Mouse (Mus musculus): ENCODE results near the gene Etl4. TPM values are rescaled to one million over a fixed set of nuclear protein-coding genes. Genes with fewer than 3 reads are reported as not detected.
A peak's percentile ranks its signal among the peaks of the same experiment; 100 is the strongest.

The Etl4 gene
- total RNA-seq, 2 experiments from 2014 or later: 41.5 to 45.9 TPM

DNA sequence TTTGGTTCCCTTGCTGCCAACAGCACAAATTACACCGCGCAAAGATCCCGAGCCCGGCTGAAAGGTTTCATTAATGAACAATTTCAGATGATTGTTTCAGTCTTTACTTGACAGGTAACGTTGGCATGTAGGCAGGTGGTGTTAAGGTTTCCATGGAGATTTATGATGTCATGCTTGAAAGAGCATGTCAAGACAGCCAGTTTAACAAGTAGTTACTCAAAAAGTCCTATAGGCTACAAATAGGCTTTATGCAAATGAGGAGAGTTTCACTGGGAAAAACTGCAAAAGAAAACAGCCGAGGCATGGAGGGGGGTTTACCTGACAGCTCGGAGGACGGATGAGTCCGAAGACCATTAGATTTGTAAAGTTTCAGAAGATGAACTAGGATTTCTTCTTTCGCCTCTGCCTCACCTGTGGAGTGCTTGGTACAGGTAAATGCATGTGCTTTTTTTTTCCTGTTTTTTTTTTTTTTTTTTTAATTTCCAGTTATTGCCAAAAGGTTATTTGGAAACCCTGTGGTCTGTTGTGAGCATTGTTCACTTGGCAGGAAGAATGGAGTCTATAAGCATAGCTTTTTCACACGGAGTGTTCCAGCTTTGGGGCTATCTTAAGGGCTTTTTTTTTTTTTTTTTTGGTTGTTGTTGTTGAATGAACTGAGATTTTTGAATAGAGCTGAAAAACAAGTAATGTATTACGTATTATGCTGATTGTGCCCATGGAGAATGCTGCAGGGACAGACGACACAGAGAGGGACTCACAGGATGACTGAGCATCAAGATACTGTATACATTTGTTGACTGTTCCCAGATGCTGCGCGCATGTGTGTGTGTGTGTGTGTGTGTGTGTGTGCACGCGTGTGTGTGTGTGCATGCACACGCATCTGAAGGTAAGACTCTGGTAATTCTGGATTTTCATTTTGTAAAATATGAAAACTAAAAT, 638.4 kb downstream of the Etl4 start:
- no peak for DNase-seq
- intact Hi-C loops (cut with DNase I): loop anchor here (2.0 kb wide), 1 partner anchor 17 kb away; no protein-coding TSS in a partner anchor

DNA sequence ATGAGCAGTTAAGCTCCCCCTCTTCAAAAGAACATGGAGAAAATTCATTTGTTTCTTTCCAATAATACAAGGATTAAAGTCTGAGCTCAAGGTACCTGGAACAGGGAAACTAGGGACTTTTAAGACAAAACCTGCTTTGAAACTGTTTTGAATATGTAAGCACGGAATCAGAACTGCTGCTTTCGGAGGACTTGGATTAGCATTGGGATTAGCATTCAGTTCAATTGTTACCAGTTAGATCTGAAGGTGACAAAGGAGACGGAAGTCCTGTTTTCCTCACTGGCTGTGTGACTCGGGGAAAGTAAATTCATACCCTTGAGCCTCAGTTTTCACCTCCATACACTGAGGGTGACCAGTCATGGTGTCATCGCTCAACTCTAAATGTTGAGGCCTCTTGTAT, 639.5 kb downstream of the Etl4 start:
- intact Hi-C loops (cut with DNase I): no loop called here
- DNase-seq: no peak

DNA sequence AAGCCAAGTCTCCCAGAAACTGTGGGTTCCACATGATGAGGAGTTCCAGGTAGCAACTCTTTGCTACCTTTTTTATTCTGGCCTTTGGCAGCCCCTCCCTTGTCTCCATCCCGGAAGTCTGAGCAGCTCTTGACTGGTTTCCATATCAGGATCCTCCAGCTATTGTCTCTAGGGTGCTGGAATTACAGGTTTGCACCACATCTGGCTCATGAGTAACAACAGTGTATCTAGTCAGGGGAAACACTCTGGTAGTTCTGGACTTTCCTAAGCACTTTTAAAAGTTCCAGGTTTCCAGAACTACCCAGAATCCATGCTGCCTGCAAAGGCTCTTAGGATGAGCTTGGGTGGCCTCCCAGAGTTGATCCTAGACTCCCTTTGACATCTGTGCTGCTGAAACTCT, 640.4 kb downstream of the Etl4 start:
- intact Hi-C loops (cut with DNase I): no loop called here
- DNase-seq: no peak

DNA sequence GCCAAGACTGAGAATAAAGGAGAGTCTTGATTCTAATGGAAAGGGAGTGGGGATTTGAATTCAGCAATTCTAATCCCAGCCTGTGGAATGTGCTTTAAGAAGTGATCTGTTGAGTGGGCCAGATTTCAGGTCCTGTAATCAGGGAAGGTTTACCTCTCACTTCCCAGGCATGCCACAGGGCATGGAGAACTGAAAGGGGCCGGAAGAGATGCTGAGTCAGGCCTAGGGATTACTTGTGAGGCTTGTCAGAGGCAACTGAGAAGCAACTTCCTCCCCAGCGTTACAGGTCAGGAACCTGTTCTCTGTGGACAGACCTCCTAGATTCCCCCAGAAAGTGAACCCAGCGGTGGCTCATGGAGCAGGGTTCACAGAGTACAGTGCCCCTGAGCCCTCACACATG, 646.1 kb downstream of the Etl4 start:
- intact Hi-C loops (cut with DNase I): no loop called here
- no peak for DNase-seq

DNA sequence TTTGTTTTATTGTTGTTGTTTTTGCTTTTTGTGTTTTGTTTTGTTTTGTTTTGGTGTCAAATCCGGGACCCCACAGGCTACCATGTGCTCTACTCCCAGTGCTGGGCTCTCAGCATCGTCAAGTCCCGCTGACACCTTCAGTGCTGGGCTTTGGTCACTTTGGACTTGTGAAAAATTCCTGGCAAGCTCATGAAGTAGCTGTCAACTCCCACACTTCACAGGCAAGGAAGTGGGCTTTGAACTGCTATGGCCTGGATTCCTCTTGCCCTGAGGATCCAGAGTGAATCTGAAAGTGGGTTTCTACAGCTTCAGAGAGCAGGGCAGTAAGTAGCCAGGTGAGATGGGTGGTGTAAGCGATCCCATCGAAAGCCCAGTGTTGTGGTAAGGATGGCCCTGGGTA, 649.5 kb downstream of the Etl4 start:
- intact Hi-C loops (cut with DNase I): no loop called here

DNA sequence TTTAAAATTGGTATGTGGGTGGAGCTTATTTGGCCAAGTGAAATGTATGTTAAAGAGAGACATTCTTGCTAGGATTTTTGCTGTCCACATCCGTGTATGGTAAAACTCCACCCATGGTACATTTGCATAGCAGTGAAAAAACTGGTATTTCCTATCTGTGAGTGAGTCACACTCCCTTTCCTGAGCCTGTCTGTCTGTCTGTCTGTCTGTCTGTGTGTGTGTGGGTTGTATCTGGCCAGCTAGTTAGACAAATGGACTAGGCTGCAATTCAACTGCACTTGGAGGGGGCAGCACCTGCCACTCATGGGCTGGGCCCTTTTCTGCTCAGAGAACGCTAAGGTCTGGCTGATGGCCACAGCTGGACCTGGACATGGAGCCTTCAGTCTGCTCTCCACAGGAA, 650.1 kb downstream of the Etl4 start:
- DNase-seq: peak; percentile 7 to 15
- intact Hi-C loops (cut with DNase I): no loop called here

More for the DNA sequence above, 649.5 kb downstream of the Etl4 start:
- no peak for DNase-seq

DNA sequence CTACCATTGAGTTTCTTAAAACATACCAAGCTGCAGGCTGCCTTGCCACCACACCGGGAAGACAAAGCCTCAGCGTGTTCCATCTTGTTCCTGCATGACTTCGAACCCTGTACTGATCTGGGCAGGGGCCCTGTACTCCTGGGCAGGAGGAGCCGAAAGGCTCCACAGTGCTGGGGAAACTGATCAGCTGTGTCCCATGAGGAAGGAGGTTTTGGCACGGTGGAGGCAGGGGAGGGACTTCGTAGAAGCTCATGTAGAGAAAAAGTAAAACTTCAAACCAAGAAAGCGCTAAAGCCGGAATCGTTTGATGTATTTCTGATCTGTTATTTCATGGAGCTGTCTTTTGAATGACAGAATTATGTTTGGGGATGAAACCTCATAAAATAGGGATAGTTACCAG, 651.0 kb downstream of the Etl4 start:
- no peak for DNase-seq
- intact Hi-C loops (cut with DNase I): no loop called here

DNA sequence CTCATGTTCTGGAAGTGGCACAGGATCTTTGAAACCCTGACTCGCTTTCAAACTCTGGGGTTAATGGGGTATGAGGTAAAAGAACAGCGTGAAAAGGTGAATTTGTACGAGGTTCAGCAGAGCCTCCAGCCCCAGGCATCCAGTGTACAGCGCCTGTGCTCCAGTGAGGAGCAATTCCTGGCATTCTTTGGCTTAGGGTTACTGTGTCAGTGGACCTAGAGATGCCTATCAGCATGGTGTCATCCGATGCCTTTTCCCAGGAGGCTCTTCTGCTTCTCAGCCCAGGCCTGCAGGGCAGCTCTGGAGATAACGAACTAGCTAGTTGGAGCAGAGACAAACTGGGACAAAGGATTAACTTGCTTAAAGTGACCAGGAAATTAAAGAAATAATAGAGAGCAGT, 653.5 kb downstream of the Etl4 start:
- intact Hi-C loops (cut with DNase I): no loop called here
- DNase-seq: no peak

DNA sequence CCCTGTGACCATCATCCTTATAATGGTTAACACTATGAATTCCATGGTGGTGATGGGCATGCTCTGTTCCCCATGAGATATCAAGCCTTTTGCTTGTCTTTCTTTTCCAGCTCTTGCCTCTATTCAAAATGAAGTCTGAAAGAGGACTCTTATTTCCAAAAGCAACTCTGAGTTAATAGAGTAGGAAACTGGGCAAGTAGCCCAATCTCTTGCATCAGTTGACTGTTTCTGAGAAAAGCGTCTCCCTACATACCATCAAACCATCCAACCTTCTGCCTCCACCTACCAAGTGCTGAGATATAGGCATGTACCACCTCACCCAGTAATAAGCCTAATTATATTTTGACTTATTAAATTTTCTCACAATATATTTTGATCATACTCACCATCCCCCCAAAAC, 658.9 kb downstream of the Etl4 start:
- intact Hi-C loops (cut with DNase I): no loop called here
- DNase-seq: no peak

DNA sequence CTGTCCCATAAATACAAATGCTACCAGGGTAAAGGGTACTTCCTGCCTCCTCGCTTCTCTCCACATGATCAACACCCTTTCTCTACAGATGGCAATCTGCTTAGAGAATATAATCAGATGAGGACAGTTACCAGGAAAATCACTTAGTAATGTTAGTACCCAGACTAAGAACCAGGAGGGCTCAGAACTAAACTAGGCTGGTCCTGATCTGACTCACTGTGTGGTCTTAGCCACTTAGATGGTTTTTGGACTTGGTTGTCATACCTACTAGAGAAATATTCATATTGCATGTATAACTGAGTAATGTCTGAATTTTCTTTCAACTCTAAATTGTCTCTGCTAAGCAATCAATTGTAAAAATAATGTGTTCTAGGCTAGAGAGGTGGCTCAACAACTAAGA, 662.4 kb downstream of the Etl4 start:
- intact Hi-C loops (cut with DNase I): no loop called here
- DNase-seq: no peak

DNA sequence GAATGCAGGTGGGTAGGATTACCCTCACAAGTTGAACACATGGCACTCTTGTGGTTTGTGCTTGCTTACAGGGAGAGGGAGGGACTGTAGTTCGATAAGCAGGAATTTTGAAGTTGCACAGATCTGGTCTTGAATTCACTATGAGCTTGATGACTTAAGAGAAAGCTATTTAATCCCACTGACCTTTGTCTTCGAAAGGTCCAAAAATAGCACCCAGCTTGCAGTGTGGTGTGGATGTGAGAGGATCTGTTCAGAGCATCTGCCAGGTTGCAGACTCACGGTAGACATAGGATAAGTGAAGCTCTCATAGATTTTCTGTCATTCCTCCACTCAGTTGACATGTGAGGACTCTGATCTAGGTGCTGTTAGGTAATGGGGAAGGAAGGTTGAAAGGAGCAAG, 670.8 kb downstream of the Etl4 start:
- no peak for DNase-seq
- intact Hi-C loops (cut with DNase I): no loop called here

DNA sequence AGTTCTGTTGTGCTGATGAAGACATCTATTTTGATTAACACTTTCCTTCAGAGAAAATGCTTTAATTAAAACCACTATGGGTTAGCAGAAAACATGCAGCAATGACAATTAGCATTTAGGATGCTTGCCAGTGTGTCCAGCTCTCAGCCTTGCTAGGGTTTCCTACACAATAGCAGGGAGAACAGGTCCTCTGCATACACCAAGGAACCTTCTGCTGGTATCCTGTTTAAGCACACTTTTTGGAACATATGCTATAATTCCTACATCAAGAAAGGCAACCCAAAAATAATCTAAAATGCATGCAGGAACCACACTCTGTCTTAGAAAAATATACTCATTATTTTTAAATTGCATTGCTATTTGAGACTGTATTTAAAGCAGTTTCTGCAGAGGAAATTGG, 673.5 kb downstream of the Etl4 start:
- intact Hi-C loops (cut with DNase I): no loop called here
- DNase-seq: no peak

DNA sequence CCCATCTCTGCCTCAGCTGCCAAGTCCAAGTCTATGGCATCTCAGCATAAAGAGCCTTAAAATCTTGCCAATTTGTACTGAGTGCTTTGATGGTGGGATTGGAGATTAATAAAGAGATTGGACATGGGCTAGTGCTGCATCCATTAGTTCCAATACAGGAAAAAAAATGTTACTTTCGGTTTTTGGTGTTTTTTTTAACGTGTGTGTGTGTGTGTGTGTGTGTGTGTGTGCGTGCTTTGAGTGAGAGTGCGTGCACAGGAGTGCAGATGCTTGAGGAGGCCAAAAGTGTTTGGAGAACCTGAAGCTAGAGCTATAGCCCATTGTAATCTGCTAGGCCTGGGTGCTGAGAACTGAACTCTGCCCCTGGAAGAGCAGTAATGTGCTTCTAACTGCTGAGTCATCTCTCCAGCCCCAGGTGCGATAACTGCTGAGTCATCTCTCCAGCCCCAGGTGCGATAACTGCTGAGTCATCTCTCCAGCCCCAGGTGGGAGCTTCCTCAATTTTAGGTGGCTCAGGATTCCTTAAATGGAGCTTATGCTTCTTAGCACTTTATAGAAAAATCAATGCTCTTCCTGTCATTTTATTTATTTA, 674.1 kb downstream of the Etl4 start:
- intact Hi-C loops (cut with DNase I): no loop called here
- DNase-seq: no peak

DNA sequence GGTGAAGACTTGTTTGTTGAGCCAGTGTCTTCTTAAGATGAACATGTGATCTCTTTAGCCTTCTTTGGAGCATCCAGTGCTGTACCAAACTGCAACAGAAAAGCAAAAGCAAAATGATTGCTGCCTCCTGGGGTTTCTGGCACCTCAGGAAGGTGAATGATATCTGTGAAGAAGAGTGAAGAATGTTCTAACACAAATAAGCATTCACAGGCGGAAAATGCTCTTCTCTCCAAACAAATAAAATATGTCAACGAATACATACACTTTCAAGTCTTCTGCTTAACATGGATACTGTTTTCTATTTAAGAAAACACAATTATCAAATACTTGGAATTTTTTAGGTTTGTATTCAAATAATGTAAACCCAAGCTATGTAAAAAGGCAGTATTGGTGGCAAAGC, 678.3 kb downstream of the Etl4 start:
- intact Hi-C loops (cut with DNase I): no loop called here
- no peak for DNase-seq

DNA sequence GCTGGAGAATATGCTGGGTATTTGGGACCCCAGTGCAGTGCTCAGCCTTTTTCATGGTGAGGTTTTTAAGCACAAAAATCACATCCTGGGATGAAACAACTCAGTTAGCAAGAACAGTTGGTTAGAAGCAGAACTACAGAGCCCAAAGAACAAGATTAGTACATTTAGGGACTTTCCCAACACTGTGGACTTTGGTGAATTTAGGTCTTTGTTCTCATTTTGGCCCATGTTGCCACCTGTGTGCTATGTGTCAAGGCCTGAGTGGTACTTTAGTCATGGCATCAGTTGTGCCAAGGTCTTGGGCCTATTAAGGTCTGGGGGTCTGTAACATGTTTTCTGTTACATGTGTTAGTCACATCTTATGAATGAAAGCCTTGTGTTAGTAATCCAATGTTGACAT, 679.1 kb downstream of the Etl4 start:
- DNase-seq: no peak
- intact Hi-C loops (cut with DNase I): no loop called here

DNA sequence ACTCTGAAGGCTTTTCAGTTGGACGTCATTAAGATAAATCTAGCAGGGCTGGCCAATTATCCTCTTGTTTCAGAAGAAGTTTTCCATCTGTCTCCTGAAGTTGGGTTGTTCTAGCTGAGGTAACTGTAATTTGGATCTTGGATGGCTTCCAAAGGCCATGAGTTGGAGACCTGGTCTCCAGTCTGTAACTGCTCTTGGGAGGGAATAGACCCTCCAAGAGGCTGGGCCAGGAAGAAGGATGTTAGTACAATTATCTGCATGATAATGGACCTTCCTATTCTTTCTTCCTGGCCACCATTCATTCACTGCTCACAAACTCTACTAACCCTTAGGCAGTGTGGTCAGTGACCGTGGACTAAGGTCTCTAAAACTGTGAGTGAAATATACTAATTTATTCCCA, 684.5 kb downstream of the Etl4 start:
- intact Hi-C loops (cut with DNase I): no loop called here
- no peak for DNase-seq

DNA sequence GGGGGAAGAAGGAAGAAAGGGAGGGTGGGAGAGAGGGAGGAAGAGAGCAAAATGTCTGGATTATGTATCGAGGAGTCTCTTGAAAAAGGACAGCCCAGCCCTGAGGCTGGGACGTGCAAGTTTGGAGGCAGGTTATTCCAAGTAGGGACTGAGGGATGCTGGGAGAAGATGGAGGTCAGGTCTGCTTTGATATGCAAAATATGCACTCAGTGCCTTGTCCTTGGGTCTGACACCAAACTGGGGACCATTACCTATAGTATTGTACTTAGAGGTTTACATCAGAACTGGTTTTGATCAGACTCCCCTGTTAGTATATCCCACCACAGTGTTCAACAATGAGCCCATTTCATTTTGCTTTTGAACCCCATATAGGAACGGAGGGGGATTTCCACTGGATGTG, 685.4 kb downstream of the Etl4 start:
- intact Hi-C loops (cut with DNase I): no loop called here
- DNase-seq: no peak

DNA sequence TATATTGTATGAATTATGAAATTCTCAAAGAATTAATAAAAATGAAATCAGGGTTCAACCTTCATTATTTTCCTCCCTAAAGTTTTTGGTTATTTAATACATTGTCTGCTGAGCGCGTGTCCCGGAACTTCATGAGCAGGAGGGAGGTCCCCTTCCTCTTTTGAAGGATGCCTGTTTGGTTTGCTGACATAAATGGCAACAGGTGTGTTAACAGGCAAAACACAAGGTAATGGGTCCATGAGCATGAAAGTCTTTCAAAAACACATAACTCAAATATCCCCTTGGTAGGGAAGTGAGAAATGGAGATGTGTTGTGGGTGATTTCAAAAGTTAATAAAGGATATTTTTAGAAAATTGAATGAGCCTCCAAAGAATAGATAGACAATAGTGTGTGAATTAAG, 687.0 kb downstream of the Etl4 start:
- intact Hi-C loops (cut with DNase I): no loop called here
- no peak for DNase-seq

DNA sequence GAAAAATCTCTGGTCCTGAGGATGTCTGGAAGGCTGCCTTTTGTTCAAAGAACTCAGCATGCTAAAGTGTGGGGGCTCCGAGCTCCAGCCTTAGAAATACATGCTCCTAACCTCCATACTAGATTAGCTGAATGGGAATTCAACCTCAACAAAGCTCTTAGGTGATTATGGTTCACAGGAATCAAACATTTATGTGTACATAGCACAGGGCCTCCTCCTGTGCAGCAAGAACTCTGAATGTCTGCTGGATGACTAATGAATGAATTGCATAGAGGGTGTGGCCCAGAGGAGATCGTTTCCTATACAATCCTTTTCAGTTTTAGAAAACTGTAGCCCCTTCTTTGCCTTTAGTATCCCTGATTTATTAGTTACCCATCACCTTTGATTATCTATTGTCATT, 687.6 kb downstream of the Etl4 start:
- intact Hi-C loops (cut with DNase I): no loop called here
- no peak for DNase-seq

DNA sequence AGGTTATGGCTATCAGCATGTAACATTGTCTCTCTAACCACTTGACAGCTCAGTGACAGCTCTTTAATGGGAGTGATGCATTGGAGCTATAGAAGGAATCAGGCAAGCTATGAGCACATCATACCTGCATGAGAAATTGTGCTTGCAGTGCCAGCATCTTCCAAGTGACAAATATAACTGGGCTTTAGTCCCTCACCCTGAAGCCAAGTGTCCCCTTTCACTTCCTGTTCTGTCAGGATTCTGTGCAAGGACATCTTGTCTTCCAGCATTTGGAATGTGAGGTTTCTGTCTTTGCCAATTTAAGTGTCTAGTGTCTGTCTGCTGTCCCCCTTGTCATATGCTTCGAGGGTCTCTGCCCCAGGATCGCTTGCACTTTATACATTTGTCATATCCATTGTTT, 693.1 kb downstream of the Etl4 start:
- intact Hi-C loops (cut with DNase I): no loop called here
- DNase-seq: no peak

DNA sequence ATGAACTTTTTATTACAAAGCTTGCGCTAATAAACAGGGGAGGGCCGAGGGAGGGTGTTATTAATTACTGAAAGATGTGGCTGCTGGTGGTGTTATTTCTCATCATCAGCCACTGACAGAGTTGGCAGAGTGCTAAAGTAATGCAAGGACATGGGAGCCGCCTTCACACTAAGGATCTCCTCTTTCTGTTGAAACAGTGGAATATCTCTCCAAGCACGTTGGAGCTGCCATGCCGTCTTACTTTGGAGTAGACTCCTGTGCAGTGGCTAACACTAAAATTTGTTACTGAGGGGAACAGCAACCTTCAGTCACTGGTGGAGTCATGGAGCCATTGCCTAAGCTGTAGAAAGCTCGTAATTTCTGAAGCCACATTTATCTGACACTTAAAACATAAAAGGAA, 694.0 kb downstream of the Etl4 start:
- intact Hi-C loops (cut with DNase I): no loop called here

DNA sequence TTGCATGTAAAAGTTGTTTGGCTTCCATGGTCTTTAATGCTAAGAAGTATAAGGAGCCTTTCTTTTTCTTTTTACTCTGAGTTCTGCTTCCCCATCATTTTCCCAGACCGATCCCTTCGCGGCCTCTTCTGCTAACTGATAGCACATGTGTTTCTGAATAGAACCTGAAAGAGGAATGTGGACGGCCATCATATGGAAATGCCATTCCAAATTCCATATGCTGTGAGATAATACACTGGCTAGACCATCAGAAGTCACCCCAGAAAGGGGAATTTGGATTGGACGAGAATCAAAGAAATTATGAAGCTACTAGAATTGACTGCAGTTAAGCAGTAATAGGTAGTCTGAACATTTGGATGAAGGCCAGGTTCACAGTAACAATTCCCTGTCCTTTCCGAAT, 694.4 kb downstream of the Etl4 start:
- intact Hi-C loops (cut with DNase I): loop anchor here (1.0 kb wide), 1 partner anchor 26 kb away; no protein-coding TSS in a partner anchor
- DNase-seq: no peak

More for the DNA sequence above, 694.0 kb downstream of the Etl4 start:
- DNase-seq: no peak
